Mouse (Mus musculus): Measurements from ENCODE around the gene Slc25a25. TPM values are rescaled to one million over a fixed set of nuclear protein-coding genes. Genes with fewer than 3 reads are reported as not detected.
"Not testable (repeated sequence)": the region's sequence is repeated elsewhere in the genome, so short reads cannot be mapped to it uniquely, and the experiment has no call there.

Gene Slc25a25
- polyA plus RNA-seq (2014; fragmentation: Nextera tagmentation; extraction: Ambion mirVana), result 10.7 and 14.8 TPM in 2 replicates

- Histone ChIP-seq H3K9ac (ENCODE audit: low read depth, low read length) (peak within 1 kb of the TSS; percentile 91), H3K27me3 (ENCODE audit: control insufficient read depth, insufficient read depth, low read length) (no peaks in the 10 kb centered on the region), H3K4me3 (ENCODE audit: low read length) (peak within 1 kb of the TSS; percentile 80), H3K36me3 (ENCODE audit: control insufficient read depth, insufficient read depth, low read length) (peaks cover 4% of the 10 kb centered on the region), H3K9me3 (ENCODE audit: control insufficient read depth, low read length) (no peaks in the 10 kb centered on the region), H3K27ac (ENCODE audit: low read depth, low read length) (peak within 1 kb of the TSS; percentile 92), H3K4me2 (replicated peaks; ENCODE audit: low read depth, low read length) (peak within 1 kb of the TSS; percentile 91), H3K4me1 (ENCODE audit: control insufficient read depth, insufficient read depth, low read length) (peaks cover 13% of the 10 kb centered on the region; the same call in 1 of the 2 replicates)
- under 1% methylated on average over 99 of the region's 103 CpGs for WGBS
- ATAC-seq (ENCODE audit: low FRiP score, low TSS enrichment), result peak; percentile 93
These were observed at the start of gene Slc25a25 for GRCm38 (mm10) chr2:32450881-32451844. Slc25a25 (minus strand) TSS chr2:32451445.

- ATAC-seq (ENCODE audit: low FRiP score, low TSS enrichment), result no peak
- Histone ChIP-seq H3K27ac (ENCODE audit: low read depth, low read length) (no peak overlapping the region), H3K4me1 (ENCODE audit: control insufficient read depth, insufficient read depth, low read length) (0 out of 2 replicates have a peak, but pooled peaks cover 6% of the 10 kb centered on the region), H3K4me2 (replicated peaks; ENCODE audit: low read depth, low read length) (no peak overlapping the region), H3K9ac (ENCODE audit: low read depth, low read length) (no peak overlapping the region), H3K9me3 (ENCODE audit: control insufficient read depth, low read length) (peaks cover 5% of the 10 kb centered on the region; the same call in 1 of the 2 replicates), H3K27me3 (ENCODE audit: control insufficient read depth, insufficient read depth, low read length) (no peaks in the 10 kb centered on the region), H3K36me3 (ENCODE audit: control insufficient read depth, insufficient read depth, low read length) (no peaks in the 10 kb centered on the region), H3K4me3 (ENCODE audit: low read length) (no peak overlapping the region)
- 72% methylated on average over 5 of the region's 5 CpGs for WGBS
These were observed 49.2 kb upstream of the Slc25a25 start for GRCm38 (mm10) chr2:32500461-32500860.

GRCm38 (mm10) chr2:32499365-32499764 is 48.1 kb upstream of the Slc25a25 start:
- no peak for ATAC-seq (ENCODE audit: low FRiP score, low TSS enrichment)
- 82% methylated on average over 4 of the region's 4 CpGs for WGBS
- no peak overlapping the region for H3K27ac ChIP-seq (ENCODE audit: low read depth, low read length)

GRCm38 (mm10) chr2:32496190-32496589 is 44.9 kb upstream of the Slc25a25 start:
- WGBS, result 66% methylated on average over 5 of the region's 5 CpGs
- no peak overlapping the region for H3K4me3 ChIP-seq (ENCODE audit: low read length)
- H3K27ac ChIP-seq (ENCODE audit: low read depth, low read length), result no peak overlapping the region
- H3K36me3 ChIP-seq (ENCODE audit: control insufficient read depth, insufficient read depth, low read length), result no peaks in the 10 kb centered on the region
- no peak overlapping the region for H3K4me2 ChIP-seq (replicated peaks; ENCODE audit: low read depth, low read length)
- no peaks in the 10 kb centered on the region for H3K4me1 ChIP-seq (ENCODE audit: control insufficient read depth, insufficient read depth, low read length)
- no peak for ATAC-seq (ENCODE audit: low FRiP score, low TSS enrichment)
- H3K27me3 ChIP-seq (ENCODE audit: control insufficient read depth, insufficient read depth, low read length), result no peaks in the 10 kb centered on the region
- no peak overlapping the region for H3K9ac ChIP-seq (ENCODE audit: low read depth, low read length)
- H3K9me3 ChIP-seq (ENCODE audit: control insufficient read depth, low read length), result peaks cover 5% of the 10 kb centered on the region; the same call in 1 of the 2 replicates

More at GRCm38 (mm10) chr2:32499365-32499764, 48.1 kb upstream of the Slc25a25 start:
- Histone ChIP-seq H3K27me3 (ENCODE audit: control insufficient read depth, insufficient read depth, low read length) (no peaks in the 10 kb centered on the region), H3K36me3 (ENCODE audit: control insufficient read depth, insufficient read depth, low read length) (no peaks in the 10 kb centered on the region), H3K4me2 (replicated peaks; ENCODE audit: low read depth, low read length) (no peak overlapping the region), H3K9ac (ENCODE audit: low read depth, low read length) (no peak overlapping the region), H3K9me3 (ENCODE audit: control insufficient read depth, low read length) (peaks cover 5% of the 10 kb centered on the region; the same call in 1 of the 2 replicates), H3K4me1 (ENCODE audit: control insufficient read depth, insufficient read depth, low read length) (0 out of 2 replicates have a peak, but pooled peaks cover 6% of the 10 kb centered on the region), H3K4me3 (ENCODE audit: low read length) (no peak overlapping the region)

GRCm38 (mm10) chr2:32495185-32495726 is 44.0 kb upstream of the Slc25a25 start:
- H3K36me3 ChIP-seq (ENCODE audit: control insufficient read depth, insufficient read depth, low read length), result no peaks in the 10 kb centered on the region
- 70% methylated on average over 20 of the region's 20 CpGs for WGBS
- H3K9me3 ChIP-seq (ENCODE audit: control insufficient read depth, low read length), result peaks cover 5% of the 10 kb centered on the region; the same call in 1 of the 2 replicates
- H3K4me3 ChIP-seq (ENCODE audit: low read length), result no peak overlapping the region
- H3K27ac ChIP-seq (ENCODE audit: low read depth, low read length), result no peak overlapping the region
- no peaks in the 10 kb centered on the region for H3K27me3 ChIP-seq (ENCODE audit: control insufficient read depth, insufficient read depth, low read length)
- H3K9ac ChIP-seq (ENCODE audit: low read depth, low read length), result no peak overlapping the region
- no peak overlapping the region for H3K4me2 ChIP-seq (replicated peaks; ENCODE audit: low read depth, low read length)
- no peak for ATAC-seq (ENCODE audit: low FRiP score, low TSS enrichment)
- no peaks in the 10 kb centered on the region for H3K4me1 ChIP-seq (ENCODE audit: control insufficient read depth, insufficient read depth, low read length)

- H3K27ac ChIP-seq (ENCODE audit: low read depth, low read length), result no peak overlapping the region
- no peaks in the 10 kb centered on the region for H3K27me3 ChIP-seq (ENCODE audit: control insufficient read depth, insufficient read depth, low read length)
- no peak overlapping the region for H3K4me2 ChIP-seq (replicated peaks; ENCODE audit: low read depth, low read length)
- peaks cover 5% of the 10 kb centered on the region; the same call in 1 of the 2 replicates for H3K9me3 ChIP-seq (ENCODE audit: control insufficient read depth, low read length)
- no peak for ATAC-seq (ENCODE audit: low FRiP score, low TSS enrichment)
- H3K36me3 ChIP-seq (ENCODE audit: control insufficient read depth, insufficient read depth, low read length), result no peaks in the 10 kb centered on the region
- 75% methylated on average over 2 of the region's 2 CpGs for WGBS
- no peak overlapping the region for H3K9ac ChIP-seq (ENCODE audit: low read depth, low read length)
- no peaks in the 10 kb centered on the region for H3K4me1 ChIP-seq (ENCODE audit: control insufficient read depth, insufficient read depth, low read length)
- no peak overlapping the region for H3K4me3 ChIP-seq (ENCODE audit: low read length)
These were observed 43.3 kb upstream of the Slc25a25 start for GRCm38 (mm10) chr2:32494522-32494921.

- Histone ChIP-seq H3K9ac (ENCODE audit: low read depth, low read length) (no peak overlapping the region), H3K27ac (ENCODE audit: low read depth, low read length) (no peak overlapping the region), H3K4me1 (ENCODE audit: control insufficient read depth, insufficient read depth, low read length) (no peaks in the 10 kb centered on the region), H3K27me3 (ENCODE audit: control insufficient read depth, insufficient read depth, low read length) (no peaks in the 10 kb centered on the region), H3K9me3 (ENCODE audit: control insufficient read depth, low read length) (no peaks in the 10 kb centered on the region), H3K36me3 (ENCODE audit: control insufficient read depth, insufficient read depth, low read length) (no peaks in the 10 kb centered on the region), H3K4me2 (replicated peaks; ENCODE audit: low read depth, low read length) (no peak overlapping the region), H3K4me3 (ENCODE audit: low read length) (no peak overlapping the region)
- 70% methylated on average over 12 of the region's 12 CpGs for WGBS
- no peak for ATAC-seq (ENCODE audit: low FRiP score, low TSS enrichment)
These were observed 42.1 kb upstream of the Slc25a25 start for GRCm38 (mm10) chr2:32493301-32493701.

GRCm38 (mm10) chr2:32492661-32493060 is 41.4 kb upstream of the Slc25a25 start:
- Histone ChIP-seq H3K36me3 (ENCODE audit: control insufficient read depth, insufficient read depth, low read length) (no peaks in the 10 kb centered on the region), H3K27me3 (ENCODE audit: control insufficient read depth, insufficient read depth, low read length) (no peaks in the 10 kb centered on the region), H3K9me3 (ENCODE audit: control insufficient read depth, low read length) (no peaks in the 10 kb centered on the region), H3K4me1 (ENCODE audit: control insufficient read depth, insufficient read depth, low read length) (no peaks in the 10 kb centered on the region), H3K4me2 (replicated peaks; ENCODE audit: low read depth, low read length) (no peak overlapping the region), H3K4me3 (ENCODE audit: low read length) (no peak overlapping the region), H3K9ac (ENCODE audit: low read depth, low read length) (no peak overlapping the region), H3K27ac (ENCODE audit: low read depth, low read length) (no peak overlapping the region)
- no peak for ATAC-seq (ENCODE audit: low FRiP score, low TSS enrichment)
- 55% methylated on average over 2 of the region's 2 CpGs for WGBS

- H3K9me3 ChIP-seq (ENCODE audit: control insufficient read depth, low read length); H3K27me3 ChIP-seq (ENCODE audit: control insufficient read depth, insufficient read depth, low read length); H3K36me3 ChIP-seq (ENCODE audit: control insufficient read depth, insufficient read depth, low read length); H3K27ac ChIP-seq (ENCODE audit: low read depth, low read length); H3K4me1 ChIP-seq (ENCODE audit: control insufficient read depth, insufficient read depth, low read length); ATAC-seq (ENCODE audit: low FRiP score, low TSS enrichment); H3K4me3 ChIP-seq (ENCODE audit: low read length); H3K9ac ChIP-seq (ENCODE audit: low read depth, low read length); H3K4me2 ChIP-seq (replicated peaks; ENCODE audit: low read depth, low read length): not testable (repeated sequence)
These were observed 39.5 kb upstream of the Slc25a25 start for GRCm38 (mm10) chr2:32490730-32491129.

Data from kidney, embryonic 14.5 days (tissue).